Mouse (Mus musculus) right cerebral cortex, postnatal 36 days (tissue): Measurements from ENCODE around the gene Mmp23.
"Not testable (repeated sequence)": the region's sequence is repeated elsewhere in the genome, so short reads cannot be mapped to it uniquely, and the experiment has no call there.

Experiments used
- DNase-seq, 2 experiments: peaks; one replicate each; pipeline ENCODE4 v3.0.0; 2022; ENCODE audit warnings: low spot score in 2 of 2, mixed read lengths in 1 of 2

Mmp23 gene

GRCm38 (mm10) chr4:155654456-155655298 lies 1.5 kb upstream of the Mmp23 start:
- no peak for DNase-seq

GRCm38 (mm10) chr4:155654183-155654455 lies 935 bp upstream of the Mmp23 start:
- DNase-seq: no peak

GRCm38 (mm10) chr4:155653451-155654182 lies 433 bp upstream of the Mmp23 start:
- no peak for DNase-seq

GRCm38 (mm10) chr4:155652283-155653085 lies 700 bp downstream of the Mmp23 start:
- DNase-seq: no peak

GRCm38 (mm10) chr4:155651553-155652269 lies 1.5 kb downstream of the Mmp23 start:
- no peak for DNase-seq

GRCm38 (mm10) chr4:155649355-155649754 lies 3.8 kb downstream of the Mmp23 start:
- no peak for DNase-seq

- DNase-seq: no peak
Observed at GRCm38 (mm10) chr4:155645721-155646120, 7.5 kb downstream of the Mmp23 start.

- not testable (repeated sequence) for DNase-seq
Observed at GRCm38 (mm10) chr4:155645308-155645707, 7.9 kb downstream of the Mmp23 start, which contains the start of gene Gm10563. TSS of gene Gm10563 (minus strand) at chr4:155645408.

GRCm38 (mm10) chr4:155643531-155643930 lies 9.7 kb downstream of the Mmp23 start:
- no peak for DNase-seq

- DNase-seq: no peak
Observed at GRCm38 (mm10) chr4:155635766-155636499, 17.3 kb downstream of the Mmp23 start.

- DNase-seq: no peak
Observed at GRCm38 (mm10) chr4:155630267-155630666, 22.9 kb downstream of the Mmp23 start.

GRCm38 (mm10) chr4:155624338-155625291 lies 28.6 kb downstream of the Mmp23 start, which contains the start of gene Cdk11b:
TSS of gene Cdk11b (plus strand) at chr4:155624854.
- peak; percentile 96 to 97 for DNase-seq

- no peak for DNase-seq
Observed at GRCm38 (mm10) chr4:155618321-155618720, 34.9 kb downstream of the Mmp23 start.

- DNase-seq: no peak
Observed at GRCm38 (mm10) chr4:155613264-155613663, 39.9 kb downstream of the Mmp23 start.

GRCm38 (mm10) chr4:155611860-155612259 lies 41.3 kb downstream of the Mmp23 start:
- no peak for DNase-seq

- no peak for DNase-seq
Observed at GRCm38 (mm10) chr4:155606825-155607224, 46.4 kb downstream of the Mmp23 start.

- no peak for DNase-seq
Observed at GRCm38 (mm10) chr4:155605132-155605531, 48.1 kb downstream of the Mmp23 start.

GRCm38 (mm10) chr4:155603801-155604200 lies 49.4 kb downstream of the Mmp23 start:
- DNase-seq: no peak

- DNase-seq: no peak
Observed at GRCm38 (mm10) chr4:155602753-155603152, 50.4 kb downstream of the Mmp23 start.
